Mouse (Mus musculus) C2C12 (cell line): ENCODE measurements around the gene Rufy2.

Source experiments
- CTCF ChIP-seq: IDR thresholded peaks from one replicate; pipeline ENCODE4 v1.5.1; 2011; ENCODE audit not compliant: control insufficient read depth, insufficient read depth, insufficient read length
- MAX ChIP-seq: IDR thresholded peaks from one replicate; pipeline ENCODE4 v1.6.1; 2011; ENCODE audit warnings: mild to moderate bottlenecking, control low read depth
- MYOG ChIP-seq: IDR thresholded peaks from one replicate; pipeline ENCODE4 v1.6.1; 2011; ENCODE audit not compliant: control insufficient read depth, insufficient read length; ENCODE audit errors: extremely low read depth

DNA sequence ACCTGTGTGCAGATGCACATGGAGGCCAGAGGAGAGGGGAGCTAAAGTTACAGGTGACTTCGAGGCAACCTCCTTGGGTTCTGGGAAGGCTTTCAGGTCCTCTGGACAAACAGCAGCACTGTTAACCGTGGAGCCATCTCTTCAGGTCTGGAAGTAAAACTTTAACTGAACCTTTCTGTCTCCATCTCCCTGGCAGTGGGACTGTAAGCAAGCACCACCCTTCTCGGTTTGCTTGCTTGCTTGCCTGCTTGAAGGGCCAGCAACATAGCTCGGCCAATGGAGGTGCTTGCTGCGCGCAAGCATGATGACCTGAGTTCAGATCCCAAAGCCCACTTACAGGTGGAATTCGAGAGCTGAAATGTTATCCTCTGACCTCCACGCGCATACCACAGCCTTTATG is 84.5 kb downstream of the Rufy2 start:
- TF ChIP-seq CTCF, result no peak
- TF ChIP-seq MYOG, result no peak
- no peak for TF ChIP-seq MAX
